Mouse (Mus musculus): ENCODE measurements around the gene Atp5g3.
"Not testable (repeated sequence)": the region's sequence is repeated elsewhere in the genome, so short reads cannot be mapped to it uniquely, and the experiment has no call there.

Gene Atp5g3

GRCm38 (mm10) chr2:73911175-73911700 lies at the start of gene Atp5g3:
TSS of gene Atp5g3 (minus strand) at chr2:73911326.
- peak; percentile 87 for DNase-seq (ENCODE audit: low spot score)

DNA sequence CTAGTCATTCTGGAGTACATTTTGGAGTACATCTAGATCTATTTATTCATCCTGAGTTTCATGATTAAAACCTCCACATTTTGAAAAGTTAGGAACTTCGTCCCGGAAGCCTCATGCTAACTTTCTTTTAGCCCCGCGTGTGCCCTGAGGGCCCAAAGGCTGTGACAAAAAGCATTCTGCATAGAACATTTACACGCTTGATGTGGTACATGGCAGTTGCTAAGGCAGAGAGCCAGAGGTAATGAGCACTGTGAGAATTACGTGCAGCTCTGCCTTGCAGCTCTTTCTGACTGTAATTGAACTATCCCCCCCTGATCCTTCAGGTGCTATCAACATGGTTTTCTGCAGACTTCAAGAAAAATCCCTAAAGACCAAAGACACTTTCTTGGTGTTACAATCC lies 47.2 kb upstream of the Atp5g3 start:
- DNase-seq (ENCODE audit: low spot score) = no peak

GRCm38 (mm10) chr2:73953612-73954011 lies 42.5 kb upstream of the Atp5g3 start:
- DNase-seq (ENCODE audit: low spot score) = no peak

DNA sequence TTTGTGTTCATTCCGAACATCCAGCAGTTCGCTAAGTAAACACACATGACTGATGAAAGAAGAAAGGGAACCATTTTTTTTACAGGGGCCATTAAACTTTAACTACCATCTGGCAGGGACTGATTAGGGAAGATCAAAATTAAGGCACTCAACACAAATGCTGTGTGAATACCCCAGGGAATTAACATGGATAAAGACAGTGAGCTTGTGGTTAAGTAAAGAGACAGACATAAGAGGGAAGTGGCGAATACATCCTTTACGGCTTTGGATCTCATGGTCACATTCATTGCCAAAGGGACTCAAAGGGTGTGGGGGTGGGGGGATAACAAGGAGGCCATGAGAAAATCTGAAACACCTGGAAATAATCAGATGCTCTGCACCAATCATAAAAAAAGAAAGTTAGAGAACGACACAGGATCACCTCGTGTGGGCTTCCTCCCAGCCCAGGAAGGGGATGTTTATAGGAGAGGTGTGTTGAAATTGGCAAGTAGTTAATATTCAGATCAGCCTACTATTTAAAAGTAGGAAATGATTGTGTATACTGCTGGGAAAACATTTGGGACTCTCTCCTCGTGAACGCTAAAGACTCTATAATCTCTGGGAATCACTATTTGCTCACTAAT lies 41.6 kb upstream of the Atp5g3 start:
- DNase-seq (ENCODE audit: low spot score) = no peak

GRCm38 (mm10) chr2:73947360-73947759 lies 36.2 kb upstream of the Atp5g3 start:
- DNase-seq (ENCODE audit: low spot score) = no peak

DNA sequence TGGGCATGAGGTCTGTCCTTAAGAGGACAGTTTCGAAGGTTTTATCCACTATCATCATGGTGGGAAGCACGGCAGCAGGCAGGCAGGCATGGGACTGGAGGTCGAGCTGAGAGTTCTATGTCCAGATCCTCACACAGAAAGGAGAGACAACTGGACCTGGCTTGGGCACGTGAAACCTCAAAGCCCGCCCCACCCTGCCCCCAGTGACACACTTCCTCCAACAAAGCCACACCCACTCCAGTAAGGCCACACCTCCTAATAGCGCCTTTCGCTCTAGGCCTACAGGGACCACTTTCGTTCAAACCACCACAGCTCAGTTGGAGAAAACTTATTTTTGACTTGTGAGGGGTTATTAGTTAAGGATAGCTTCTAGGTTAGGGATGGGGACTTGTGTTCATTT lies 32.6 kb upstream of the Atp5g3 start:
- no peak for DNase-seq (ENCODE audit: low spot score)

DNA sequence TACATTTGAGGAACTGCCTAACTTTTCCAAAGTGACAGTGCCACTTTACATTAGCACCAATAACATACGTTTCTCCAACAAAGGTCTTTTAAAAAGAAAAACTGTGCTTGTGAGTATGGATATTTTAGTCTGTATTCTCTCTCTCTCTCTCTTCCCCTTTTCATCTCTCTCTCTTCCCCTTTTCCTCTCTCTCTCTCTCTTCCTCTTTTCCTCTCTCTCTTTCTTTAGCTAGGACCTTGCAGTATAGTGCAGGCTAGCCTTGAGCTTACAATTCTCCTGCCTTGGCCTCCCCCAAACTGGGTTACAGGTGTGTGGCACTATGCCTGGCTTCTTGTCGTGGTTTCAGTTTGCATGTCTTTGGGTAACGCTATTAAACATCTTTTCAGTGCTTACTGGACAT lies 31.7 kb upstream of the Atp5g3 start:
- no peak for DNase-seq (ENCODE audit: low spot score)

DNA sequence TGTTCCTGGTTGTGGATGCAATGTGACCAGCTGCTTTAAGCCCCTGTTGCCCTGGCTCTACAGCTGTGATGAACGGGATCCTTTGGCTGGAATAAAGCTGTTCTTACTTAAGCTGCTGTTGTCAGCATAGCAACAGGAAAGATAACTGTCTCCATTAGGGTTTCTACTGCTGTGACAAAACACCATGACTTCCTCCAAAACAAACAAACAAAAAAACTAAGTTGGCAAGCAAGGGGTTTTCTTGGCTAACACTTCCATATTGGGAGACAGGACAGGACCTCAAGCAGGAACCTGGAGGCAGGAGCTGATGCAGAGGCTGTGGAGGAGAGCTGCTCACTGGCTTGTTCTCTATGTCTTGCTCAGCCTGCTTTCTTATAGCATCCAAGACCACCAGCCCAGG lies 30.2 kb upstream of the Atp5g3 start:
- no peak for DNase-seq (ENCODE audit: low spot score)

GRCm38 (mm10) chr2:73940471-73940870 lies 29.3 kb upstream of the Atp5g3 start:
- no peak for DNase-seq (ENCODE audit: low spot score)

GRCm38 (mm10) chr2:73938896-73939295 lies 27.8 kb upstream of the Atp5g3 start:
- no peak for DNase-seq (ENCODE audit: low spot score)

DNA sequence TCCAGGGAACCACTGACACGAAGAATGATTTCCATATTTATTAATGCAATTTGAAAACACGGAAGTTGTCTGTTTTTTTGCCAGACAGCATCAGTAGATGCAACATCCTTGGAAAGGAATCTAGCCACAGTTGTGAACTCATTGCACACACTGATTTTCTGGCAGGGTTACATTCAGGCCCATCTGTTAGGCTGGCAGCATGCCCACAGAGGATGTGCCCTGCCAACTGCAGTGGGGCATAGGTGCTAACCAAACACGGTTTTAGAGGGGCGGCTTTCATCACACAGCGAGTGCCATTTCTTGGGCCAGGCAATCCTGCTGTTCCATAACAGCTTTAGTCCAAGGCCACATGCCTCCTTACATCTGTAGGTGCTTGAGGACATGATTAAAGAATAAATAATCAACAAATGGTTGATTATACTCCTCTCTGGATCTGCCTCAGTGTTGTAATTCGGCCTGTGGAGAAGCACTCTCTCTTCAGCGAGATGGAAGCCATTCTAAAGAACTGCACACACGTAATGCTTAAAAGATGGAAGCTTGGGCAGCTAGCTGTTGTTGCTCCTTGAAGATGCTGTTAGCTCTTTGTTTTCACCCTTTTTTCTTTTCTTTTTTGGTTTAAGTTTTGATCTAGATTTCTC lies 21.7 kb upstream of the Atp5g3 start:
- no peak for DNase-seq (ENCODE audit: low spot score)

GRCm38 (mm10) chr2:73927711-73928110 lies 16.6 kb upstream of the Atp5g3 start:
- no peak for DNase-seq (ENCODE audit: low spot score)

GRCm38 (mm10) chr2:73925539-73925938 lies 14.4 kb upstream of the Atp5g3 start:
- DNase-seq (ENCODE audit: low spot score) = no peak

DNA sequence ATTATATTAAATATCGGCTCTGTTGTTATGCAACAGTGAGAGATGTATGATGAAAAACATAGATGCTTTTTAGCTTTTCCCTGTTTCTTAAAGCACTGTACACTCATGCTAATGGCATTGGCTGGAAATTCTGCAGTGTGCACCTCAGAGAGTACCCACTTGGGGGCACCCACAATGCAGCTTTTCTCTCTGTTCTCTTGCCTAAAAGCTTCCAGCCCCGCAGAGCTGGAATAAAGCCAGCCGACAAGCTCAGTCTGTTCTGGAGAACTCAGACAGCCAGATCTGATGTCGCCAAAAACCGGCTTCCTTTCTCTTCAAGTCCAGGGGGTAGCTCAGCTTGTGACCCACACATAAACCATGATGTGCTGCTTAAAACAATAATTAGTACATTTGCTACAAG lies 14.0 kb upstream of the Atp5g3 start:
- no peak for DNase-seq (ENCODE audit: low spot score)

GRCm38 (mm10) chr2:73919642-73920041 lies 8.5 kb upstream of the Atp5g3 start:
- no peak for DNase-seq (ENCODE audit: low spot score)

- DNase-seq (ENCODE audit: low spot score) = no peak
Observed at GRCm38 (mm10) chr2:73912264-73912663, 1.1 kb upstream of the Atp5g3 start.

DNA sequence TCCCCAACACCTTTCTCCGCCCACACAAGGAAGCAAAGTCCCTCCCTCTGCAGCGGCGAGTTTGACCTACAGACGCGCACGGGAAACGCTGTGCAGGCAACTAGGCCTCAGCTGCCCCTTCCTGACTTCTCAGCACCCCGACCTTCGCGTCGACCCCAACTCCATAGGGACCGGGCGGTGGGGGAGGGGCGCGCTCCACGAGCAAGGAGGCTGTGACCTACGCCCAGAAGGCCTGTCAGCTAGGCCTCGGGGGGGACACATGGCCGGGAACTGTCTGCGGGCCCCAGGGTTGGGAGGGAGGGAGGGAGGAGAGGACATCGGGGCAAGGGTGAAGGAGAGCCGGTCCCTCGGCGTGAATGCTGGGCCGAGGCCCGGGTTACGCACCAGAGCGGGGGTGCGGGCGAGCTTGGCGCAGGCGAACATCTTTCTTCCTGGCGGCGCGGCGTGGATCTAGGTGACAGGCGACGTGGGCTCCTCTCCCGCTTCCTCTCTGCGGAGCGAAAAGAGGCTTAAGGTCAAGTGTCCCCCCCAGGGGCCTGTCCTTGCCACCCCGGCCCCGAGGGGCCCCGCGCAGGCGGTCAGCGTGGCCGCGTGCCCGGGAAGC lies 453 bp downstream of the Atp5g3 start:
- DNase-seq (ENCODE audit: low spot score) = peak; percentile 56

DNA sequence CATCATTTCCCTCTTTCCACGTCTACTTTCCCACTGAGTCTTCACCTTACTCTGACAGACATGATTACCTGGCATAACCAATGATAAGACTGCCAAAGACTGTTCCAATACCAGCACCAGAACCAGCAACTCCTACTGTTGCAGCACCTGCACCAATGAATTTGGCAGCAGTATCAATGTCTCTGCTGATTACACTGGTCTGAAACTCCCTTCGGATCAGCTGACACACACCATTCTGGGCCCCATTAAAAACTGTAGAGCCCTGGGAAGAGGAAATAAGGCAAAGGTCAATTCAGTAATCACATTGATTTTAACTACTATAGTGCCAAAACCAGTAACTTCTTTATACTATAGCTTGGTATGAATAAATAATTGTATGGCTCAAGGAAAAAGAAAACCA lies 2.0 kb downstream of the Atp5g3 start:
- no peak for DNase-seq (ENCODE audit: low spot score)

- peak; percentile 27 for DNase-seq (ENCODE audit: low spot score)
Observed at GRCm38 (mm10) chr2:73904679-73905078, 6.4 kb downstream of the Atp5g3 start.

- DNase-seq (ENCODE audit: low spot score) = no peak
Observed at GRCm38 (mm10) chr2:73903536-73903935, 7.6 kb downstream of the Atp5g3 start.

DNA sequence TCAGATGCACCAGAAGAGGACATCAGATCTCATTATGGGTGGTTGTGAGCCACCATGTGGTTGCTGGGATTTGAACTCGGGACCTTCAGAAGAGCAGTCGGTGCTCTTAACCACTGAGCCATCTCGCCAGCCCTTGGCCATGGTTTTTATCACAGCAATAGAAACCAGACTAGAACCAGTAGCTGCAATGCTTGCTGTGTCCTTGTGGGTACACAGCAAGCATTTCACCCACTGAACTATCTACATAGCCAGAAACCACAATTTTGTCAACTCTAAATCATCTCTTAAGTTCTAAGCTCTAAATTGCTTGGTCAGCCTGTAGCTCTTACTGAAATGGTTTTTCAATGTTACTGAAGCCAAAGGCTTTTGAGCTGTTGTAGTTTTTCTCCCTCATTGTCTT lies 8.8 kb downstream of the Atp5g3 start:
- not testable (repeated sequence) for DNase-seq (ENCODE audit: low spot score)

- no peak for DNase-seq (ENCODE audit: low spot score)
Observed at GRCm38 (mm10) chr2:73901169-73901568, 10.0 kb downstream of the Atp5g3 start.

- DNase-seq (ENCODE audit: low spot score) = no peak
Observed at GRCm38 (mm10) chr2:73900364-73900763, 10.8 kb downstream of the Atp5g3 start.
